13 mouse cellular contexts compared by ENCODE assay signal in the genomic region with DNA sequence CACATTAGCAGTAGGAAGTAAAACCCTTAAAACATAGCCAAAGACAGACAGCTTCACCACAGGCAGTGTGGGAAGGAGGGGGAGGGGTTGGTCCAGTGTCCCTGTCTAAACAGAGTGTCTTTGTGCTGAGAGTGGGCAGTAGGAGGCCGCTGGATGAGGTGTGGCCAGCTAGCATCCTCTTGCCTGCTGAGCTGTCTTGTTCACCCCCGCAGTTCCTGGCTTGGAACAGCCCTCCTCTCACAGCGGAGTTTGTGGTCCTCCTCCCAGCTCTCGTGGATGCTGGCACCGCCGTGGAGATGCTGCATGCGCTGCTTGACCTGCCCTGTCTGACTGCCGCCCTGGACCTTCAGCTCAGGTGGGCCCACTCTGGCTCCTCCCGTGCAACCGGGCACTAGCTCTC. TPM values are rescaled to one million over a fixed set of nuclear protein-coding genes. Genes with fewer than 3 reads are reported as not detected.
DNase-seq lines count a peak whose midpoint lies in the region.
"Had no signal": no experiment of that assay in that cellular context is flagged by ENCODE, and none has a peak within 500 bp of the region (broad histone marks: within the 10 kb centered on the region; RNA-seq: fewer than 3 reads in every experiment).

No protein-coding gene starts in this region.

- DNase-seq in embryo, embryonic 11 days: peak; percentile 11
- no peak for DNase-seq in embryo, embryonic 9.5 days (ENCODE audit: extremely low spot score)
- DNase-seq in right cerebral cortex, adult 18-20 months: peak; percentile 86
- DNase-seq in right cerebral cortex, postnatal 4 days: no peak
- DNase-seq in left cerebral cortex, postnatal 36 days (ENCODE audit: low spot score in 2 of 2): peak; percentile 66 to 76
- no peak for DNase-seq in spleen, postnatal 4 days (ENCODE audit: low spot score in 2 of 2)
- no peak for DNase-seq in heart, adult 18-20 months
- no peak for DNase-seq in lung, postnatal 10 days
- DNase-seq: adrenal gland, adult 2 months; liver; lung, postnatal 14 days had no signal

- intact Hi-C loops in left cerebral cortex, postnatal 36 days (cut with DNase I): no loop called here

RNA-seq across cellular contexts. Expression of a gene that starts 10.0 kb away (rescaled TPM):
- total RNA-seq in left cerebral cortex, postnatal 36 days (2021): 10 to 100 TPM; 21.4 to 22.4 TPM
- 1 to 10 TPM; 5.0 to 6.0 TPM for total RNA-seq in heart, adult 18-20 months (2021)

RNA-seq across cellular contexts. Expression of a gene that starts 56.2 kb away (rescaled TPM):
- under 1 TPM; 0.42 to 0.86 TPM for total RNA-seq in left cerebral cortex, postnatal 36 days (2021)
- under 1 TPM in 1 of 2 experiments, not detected in 1; 0.15 TPM for total RNA-seq in heart, adult 18-20 months (2021)
- total RNA-seq: granulocyte monocyte progenitor cell, adult 5-6 weeks; neutrophil, adult 5-6 weeks had no signal

Comparison
In these comparisons a context has a peak if more than half of its experiments do, and no peak if none do; other contexts are left out.
1. DNase-seq: peak in embryo, embryonic 11 days (single experiment), right cerebral cortex, adult 18-20 months (single experiment) and left cerebral cortex, postnatal 36 days (2 of 2); none in embryo, embryonic 9.5 days (single experiment), right cerebral cortex, postnatal 4 days (single experiment), spleen, postnatal 4 days (0 of 2), heart, adult 18-20 months (0 of 2) and lung, postnatal 10 days (single experiment).